Mouse (Mus musculus) ovary, adult 18-20 months (tissue): ENCODE measurements at regions not wholly inside any gene's neighbourhood (a gene's known extent, or its start where the extent isn't known, plus 50 kb on each side); places are given as distances from the start of the nearest gene placed in this dataset.
"Not testable (repeated sequence)": the region's sequence is repeated elsewhere in the genome, so short reads cannot be mapped to it uniquely, and the experiment has no call there.

ENCODE experiments used
- DNase-seq: peaks from one replicate; pipeline ENCODE4 v3.0.0; 2022; ENCODE audit warnings: low spot score, mixed read lengths

GRCm38 (mm10) chrX:34333150-34333549 lies 94.6 kb upstream of the Spin2g start:
- DNase-seq = not testable (repeated sequence)

- DNase-seq = peak; percentile 8
Measured at GRCm38 (mm10) chrX:34325173-34325572, 86.6 kb upstream of the Spin2g start.

GRCm38 (mm10) chrX:34317727-34318126 lies 79.2 kb upstream of the Spin2g start:
- DNase-seq = not testable (repeated sequence)

GRCm38 (mm10) chrX:34314139-34314538 lies 75.6 kb upstream of the Spin2g start:
- DNase-seq = not testable (repeated sequence)
